Mouse (Mus musculus): ENCODE data around the gene Zfp932. TPM values are rescaled to one million over a fixed set of nuclear protein-coding genes. Genes with fewer than 3 reads are reported as not detected.
A peak's percentile ranks its signal among the peaks of the same experiment; 100 is the strongest.
"Not testable (repeated sequence)": the region's sequence is repeated elsewhere in the genome, so short reads cannot be mapped to it uniquely, and the experiment has no call there.

Zfp932 gene
- 26.0 and 27.8 TPM in 2 replicates for polyA plus RNA-seq (2016; fragmentation: Nextera tagmentation; extraction: Ambion mirVana)

DNA sequence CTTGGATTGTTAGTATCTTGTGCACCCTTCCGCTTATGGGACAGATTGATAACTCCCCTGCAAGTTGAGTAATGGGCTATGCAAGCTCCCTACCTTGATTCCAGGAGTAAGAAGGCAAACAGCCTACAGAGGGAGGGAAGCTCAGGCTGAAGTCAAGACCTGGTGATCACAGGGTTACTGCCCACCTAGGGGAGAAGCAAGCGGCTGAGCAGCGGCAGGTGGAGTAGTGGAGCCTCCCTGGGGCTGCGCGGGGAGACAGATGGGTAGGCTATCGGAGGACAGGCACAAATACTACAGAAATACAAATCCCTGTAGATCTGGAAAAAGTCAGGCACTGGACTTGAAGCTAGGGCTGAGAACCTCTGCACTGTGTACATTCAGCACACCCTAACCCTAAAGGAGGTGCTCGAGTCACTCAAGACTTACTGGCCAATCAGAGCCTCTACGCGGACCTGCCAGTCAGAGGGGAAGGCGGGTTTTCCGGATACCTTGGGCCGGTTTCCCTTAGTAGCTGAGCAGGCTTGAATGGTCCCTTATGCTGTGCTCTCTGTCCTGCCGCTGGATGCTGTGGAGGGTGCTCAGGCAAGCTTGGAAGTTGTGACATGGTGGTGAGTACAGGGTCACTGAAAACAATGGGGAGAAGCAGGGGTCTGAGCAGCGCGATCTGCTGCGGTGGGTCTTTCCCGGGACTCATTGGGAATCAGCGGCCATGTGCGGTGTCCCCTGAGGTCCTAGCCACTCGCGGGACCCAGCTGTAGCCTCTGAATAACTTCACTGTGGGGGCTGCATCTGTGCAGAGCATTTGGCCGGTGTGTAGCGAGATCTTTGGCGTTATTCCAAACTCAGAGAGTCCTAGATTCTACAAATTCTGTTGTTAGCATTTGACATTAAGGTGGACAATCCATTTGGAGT lies at the start of gene Zfp932:
Zfp932 (plus strand) TSS at position 496 of the 912 bp plus-strand sequence.
- H3K4me3 ChIP-seq (replicated peaks); H3K27ac ChIP-seq; H3K27me3 ChIP-seq; H3K4me1 ChIP-seq (replicated peaks); H3K4me2 ChIP-seq; H3K36me3 ChIP-seq; H3K9ac ChIP-seq (replicated peaks); H3K9me3 ChIP-seq; ATAC-seq (ENCODE audit: insufficient number of reproducible peaks, insufficient read depth, low FRiP score, low TSS enrichment, low read depth): not testable (repeated sequence)
- no CpG with 5 or more reads among the region's 24 CpGs for WGBS

DNA sequence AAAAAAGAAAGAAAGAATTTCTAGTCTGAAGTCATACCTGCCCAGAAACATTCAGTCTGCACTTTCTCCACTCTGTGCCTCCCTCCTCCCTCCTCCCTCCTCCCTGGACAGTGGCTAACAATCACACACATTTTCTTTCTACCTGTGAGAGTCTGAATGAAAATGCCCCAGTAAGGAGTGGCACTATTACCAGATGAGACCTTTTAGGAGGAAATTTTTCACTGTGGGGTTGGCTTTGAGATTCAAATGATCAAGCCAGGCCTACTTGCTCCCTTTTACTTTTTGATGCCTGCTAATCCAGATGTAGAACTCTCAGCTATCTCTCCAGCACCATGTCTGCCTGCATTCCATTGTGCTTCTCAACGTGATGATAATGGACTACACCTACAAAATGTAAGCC lies 46.0 kb upstream of the Zfp932 start:
- H3K27me3 ChIP-seq: no peaks in the 10 kb centered on the region
- H3K27ac ChIP-seq: no peak overlapping the region
- no peak overlapping the region for H3K4me3 ChIP-seq (replicated peaks)
- no peaks in the 10 kb centered on the region for H3K9me3 ChIP-seq
- no peaks in the 10 kb centered on the region for H3K36me3 ChIP-seq
- ATAC-seq (ENCODE audit: insufficient number of reproducible peaks, insufficient read depth, low FRiP score, low TSS enrichment, low read depth): no peak
- H3K4me2 ChIP-seq: no peak overlapping the region
- no CpG with 5 or more reads among the region's 1 CpGs for WGBS
- H3K4me1 ChIP-seq (replicated peaks): no peaks in the 10 kb centered on the region
- no peak overlapping the region for H3K9ac ChIP-seq (replicated peaks)

DNA sequence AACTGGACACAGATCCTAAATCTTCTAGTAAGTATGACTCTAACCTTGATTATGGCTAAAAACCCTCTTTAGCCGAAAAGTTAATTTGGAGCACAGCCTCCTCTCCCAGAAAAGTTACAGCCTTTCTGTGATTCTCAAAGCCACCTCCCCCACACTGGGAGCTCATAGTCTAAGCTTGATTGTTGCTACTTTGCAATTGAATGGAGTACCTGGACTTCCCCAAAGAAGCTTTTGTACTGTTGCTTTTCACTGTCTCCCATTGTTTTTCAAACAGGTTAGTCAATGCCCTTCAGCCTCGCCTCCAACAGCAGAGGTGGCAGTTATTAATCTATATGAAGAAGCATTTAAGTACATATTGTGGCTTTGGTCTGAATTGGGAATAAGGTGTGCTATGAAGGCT lies 15.6 kb upstream of the Zfp932 start:
- not testable (repeated sequence) for H3K9ac ChIP-seq (replicated peaks); H3K36me3 ChIP-seq; H3K4me3 ChIP-seq (replicated peaks); ATAC-seq (ENCODE audit: insufficient number of reproducible peaks, insufficient read depth, low FRiP score, low TSS enrichment, low read depth); H3K4me1 ChIP-seq (replicated peaks); H3K9me3 ChIP-seq; H3K27me3 ChIP-seq; H3K4me2 ChIP-seq; H3K27ac ChIP-seq
- no CpG with 5 or more reads among the region's 2 CpGs for WGBS

DNA sequence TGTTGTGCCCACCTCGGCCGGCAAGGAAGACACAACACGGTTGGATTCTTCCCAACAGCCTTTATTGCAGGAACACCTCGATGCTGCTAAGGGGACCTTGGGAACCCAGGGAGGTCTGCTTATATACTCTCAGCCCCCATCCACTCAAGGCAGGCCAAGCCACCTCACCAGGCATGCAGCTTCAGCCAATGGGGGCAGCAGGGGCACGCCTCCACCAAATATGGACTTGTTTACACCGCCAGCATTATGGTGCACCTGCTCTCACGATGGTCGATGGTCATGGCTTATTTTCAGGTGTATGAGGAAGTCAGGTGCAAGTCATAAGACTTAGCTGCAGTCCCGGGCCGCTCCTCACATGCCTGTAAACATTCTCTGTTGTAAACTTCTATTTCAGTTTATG lies 860 bp upstream of the Zfp932 start:
- not testable (repeated sequence) for ATAC-seq (ENCODE audit: insufficient number of reproducible peaks, insufficient read depth, low FRiP score, low TSS enrichment, low read depth); H3K27ac ChIP-seq; H3K36me3 ChIP-seq; H3K9ac ChIP-seq (replicated peaks); H3K4me3 ChIP-seq (replicated peaks); H3K4me2 ChIP-seq; H3K27me3 ChIP-seq; H3K9me3 ChIP-seq; H3K4me1 ChIP-seq (replicated peaks)
- no CpG with 5 or more reads among the region's 10 CpGs for WGBS

DNA sequence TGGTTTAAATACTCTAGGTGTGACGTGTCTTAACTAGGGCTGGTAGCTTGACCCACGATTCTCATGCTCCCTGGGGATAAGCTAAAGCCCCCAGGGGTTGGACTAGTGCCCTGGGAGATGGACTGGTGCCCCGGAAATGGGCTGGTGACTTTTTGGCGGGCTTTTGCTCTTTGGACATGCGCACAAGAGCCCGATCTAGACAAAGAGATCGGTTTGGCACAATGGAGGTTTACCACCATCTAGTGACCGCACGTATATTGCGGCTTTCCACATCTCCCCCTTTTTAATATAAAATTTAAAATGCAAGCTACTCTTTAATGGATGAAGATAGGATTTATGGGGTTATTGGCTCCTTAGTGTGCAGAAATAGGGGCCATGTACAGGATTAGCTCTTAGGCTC lies 19.5 kb downstream of the Zfp932 start:
- H3K4me3 ChIP-seq (replicated peaks); H3K27me3 ChIP-seq; H3K4me1 ChIP-seq (replicated peaks); H3K36me3 ChIP-seq; ATAC-seq (ENCODE audit: insufficient number of reproducible peaks, insufficient read depth, low FRiP score, low TSS enrichment, low read depth); H3K4me2 ChIP-seq; H3K9ac ChIP-seq (replicated peaks); H3K27ac ChIP-seq: not testable (repeated sequence)
- 91% methylated on average over 10 of the region's 10 CpGs for WGBS
- H3K9me3 ChIP-seq: peaks cover 41% of the 10 kb centered on the region

DNA sequence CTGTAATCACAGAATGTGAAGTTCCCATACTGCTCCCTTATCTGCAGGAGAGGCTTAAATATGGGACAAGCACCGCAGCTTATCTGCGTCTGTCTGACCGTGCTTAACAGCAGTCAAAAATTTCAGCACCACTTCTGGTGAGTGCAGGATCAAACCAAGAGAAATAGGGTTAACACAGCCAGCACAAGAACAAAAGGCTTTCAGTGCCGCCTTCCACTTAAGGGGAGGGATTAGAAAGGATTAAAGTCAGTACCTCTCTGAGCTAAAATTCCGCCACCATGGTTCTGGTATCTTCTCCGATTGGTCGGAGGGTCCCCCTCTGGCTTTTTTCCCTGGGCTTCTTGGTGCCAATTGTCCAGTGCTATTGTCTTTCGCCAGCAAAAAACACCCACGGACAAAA lies 27.0 kb downstream of the Zfp932 start:
- Histone ChIP-seq H3K4me3 (replicated peaks) (0 out of 2 replicates have a peak overlapping the region, but pooled peaks have one; percentile 12), H3K27me3 (no peaks in the 10 kb centered on the region), H3K4me2 (peak overlapping the region; percentile 19), H3K4me1 (replicated peaks) (no peaks in the 10 kb centered on the region), H3K36me3 (no peaks in the 10 kb centered on the region), H3K9me3 (peaks cover 19% of the 10 kb centered on the region; the same call in 1 of the 2 replicates), H3K9ac (replicated peaks) (no peak overlapping the region), H3K27ac (no peak overlapping the region)
- no peak for ATAC-seq (ENCODE audit: insufficient number of reproducible peaks, insufficient read depth, low FRiP score, low TSS enrichment, low read depth)
- WGBS: 54% methylated on average over 9 of the region's 9 CpGs

DNA sequence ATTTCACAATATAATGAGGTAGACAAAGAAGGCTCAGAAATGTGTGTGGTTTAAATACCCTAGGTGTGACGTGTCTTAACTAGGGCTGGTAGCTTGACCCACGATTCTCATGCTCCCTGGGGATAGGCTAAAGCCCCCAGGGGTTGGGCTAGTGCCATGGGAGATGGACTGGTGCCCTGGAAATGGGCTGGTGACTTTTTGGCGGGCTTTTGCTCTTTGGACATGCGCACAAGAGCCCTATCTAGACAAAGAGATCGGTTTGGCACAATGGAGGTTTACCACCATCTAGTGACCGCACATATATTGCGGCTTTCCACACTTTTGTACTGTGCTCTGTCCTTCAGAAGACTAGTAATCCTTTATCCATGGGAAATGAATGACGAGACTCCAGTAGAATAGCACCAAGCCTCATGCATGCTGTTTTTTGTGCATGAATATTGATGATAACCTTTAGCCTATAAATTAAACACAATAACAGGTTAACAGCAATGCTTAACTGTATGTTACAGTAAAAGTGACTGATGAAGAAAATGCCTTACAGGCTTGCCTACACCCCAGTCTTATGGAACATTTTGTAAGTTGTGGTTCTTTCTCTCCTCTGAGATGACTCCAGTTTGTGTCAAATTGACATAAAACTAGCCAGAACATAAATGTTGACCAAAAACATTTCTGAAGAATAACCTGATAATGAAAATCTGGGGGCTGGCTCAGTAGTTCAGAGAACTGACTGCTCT lies 27.5 kb downstream of the Zfp932 start:
- H3K9me3 ChIP-seq: peaks cover 13% of the 10 kb centered on the region; the same call in 1 of the 2 replicates
- 61% methylated on average over 8 of the region's 8 CpGs for WGBS
- H3K4me1 ChIP-seq (replicated peaks); H3K9ac ChIP-seq (replicated peaks); H3K36me3 ChIP-seq; H3K27ac ChIP-seq; H3K27me3 ChIP-seq; ATAC-seq (ENCODE audit: insufficient number of reproducible peaks, insufficient read depth, low FRiP score, low TSS enrichment, low read depth): not testable (repeated sequence)
- H3K4me3 ChIP-seq (replicated peaks): 0 out of 2 replicates have a peak overlapping the region, but pooled peaks have one; percentile 12
- peak overlapping the region; percentile 19 for H3K4me2 ChIP-seq

DNA sequence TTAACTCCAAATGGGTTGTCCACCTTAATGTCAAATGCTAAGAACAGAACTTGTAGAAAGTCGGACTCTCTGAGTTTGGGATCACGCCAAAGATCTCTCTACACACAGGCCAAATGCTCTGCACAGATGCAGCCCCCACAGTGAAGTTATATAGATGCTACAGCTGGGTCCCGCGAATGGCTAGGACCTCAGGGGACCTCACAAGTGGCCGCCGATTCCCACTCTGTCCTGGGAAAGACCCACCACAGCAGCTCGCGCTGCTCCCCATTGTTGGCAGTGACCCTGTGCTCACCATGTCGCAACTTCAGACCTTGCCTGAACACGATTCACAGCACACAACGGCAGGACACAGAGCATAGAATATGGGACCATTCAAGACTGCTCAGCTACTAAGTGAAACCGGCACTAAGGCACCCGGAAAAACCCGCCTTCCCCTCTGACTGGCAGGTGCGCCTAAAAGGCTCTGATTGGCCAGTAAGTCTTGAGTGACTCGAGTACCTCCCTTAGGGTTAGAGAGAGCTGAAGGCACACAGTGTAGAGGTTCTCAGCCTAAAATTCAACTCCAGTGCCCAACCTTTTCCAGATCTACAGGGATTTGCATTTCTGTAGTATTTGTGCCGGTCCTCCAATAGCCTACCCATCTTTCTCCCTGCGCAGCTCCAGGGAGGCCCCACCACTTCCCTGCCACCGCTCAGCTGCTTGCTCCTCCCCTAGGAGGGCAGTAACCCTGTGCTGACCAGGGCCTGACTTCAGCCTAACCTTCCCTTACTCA lies 61.5 kb downstream of the Zfp932 start:
- WGBS: under 1% methylated on average over 19 of the region's 19 CpGs
- Histone ChIP-seq H3K36me3 (no peaks in the 10 kb centered on the region), H3K4me2 (peak overlapping the region; percentile 58), H3K4me3 (replicated peaks) (peak overlapping the region; percentile 59), H3K4me1 (replicated peaks) (no peaks in the 10 kb centered on the region), H3K27me3 (no peaks in the 10 kb centered on the region), H3K9me3 (peaks cover 18% of the 10 kb centered on the region; the same call in 1 of the 2 replicates), H3K9ac (replicated peaks) (peak overlapping the region; percentile 53), H3K27ac (no peak overlapping the region)
- peak; percentile 97 for ATAC-seq (ENCODE audit: insufficient number of reproducible peaks, insufficient read depth, low FRiP score, low TSS enrichment, low read depth)

Other genes with a start within 250 kb of the Zfp932 start
- 7.9 and 10.0 TPM in 2 replicates for gene 4930522L14Rik, start 244.6 kb upstream of the Zfp932 start, polyA plus RNA-seq (2016; fragmentation: Nextera tagmentation; extraction: Ambion mirVana)
- 0.72 and 0.89 TPM in 2 replicates for gene Gm15446, start 73.1 kb upstream of the Zfp932 start, polyA plus RNA-seq (2016; fragmentation: Nextera tagmentation; extraction: Ambion mirVana)
- 4.3 and 6.0 TPM in 2 replicates for gene Gm17655, start 76.0 kb downstream of the Zfp932 start, polyA plus RNA-seq (2016; fragmentation: Nextera tagmentation; extraction: Ambion mirVana)
- gene Gm35315, start 97.9 kb downstream of the Zfp932 start, polyA plus RNA-seq (2016; fragmentation: Nextera tagmentation; extraction: Ambion mirVana): 1.1 and 1.7 TPM in 2 replicates
- gene Plcxd1, start 103.4 kb downstream of the Zfp932 start, polyA plus RNA-seq (2016; fragmentation: Nextera tagmentation; extraction: Ambion mirVana): 1.8 and 2.0 TPM in 2 replicates
- gene Gtpbp6, start 111.7 kb downstream of the Zfp932 start, polyA plus RNA-seq (2016; fragmentation: Nextera tagmentation; extraction: Ambion mirVana): 41.7 and 42.5 TPM in 2 replicates
- 5.0 and 5.1 TPM in 2 replicates for gene Zfp605, start 113.6 kb downstream of the Zfp932 start, polyA plus RNA-seq (2016; fragmentation: Nextera tagmentation; extraction: Ambion mirVana)
- gene Chfr, start 139.3 kb downstream of the Zfp932 start, polyA plus RNA-seq (2016; fragmentation: Nextera tagmentation; extraction: Ambion mirVana): 32.4 and 34.2 TPM in 2 replicates
- 25.1 and 26.6 TPM in 2 replicates for gene Golga3, start 180.2 kb downstream of the Zfp932 start, polyA plus RNA-seq (2016; fragmentation: Nextera tagmentation; extraction: Ambion mirVana)
- 41.3 and 43.2 TPM in 2 replicates for gene Ankle2, start 234.5 kb downstream of the Zfp932 start, polyA plus RNA-seq (2016; fragmentation: Nextera tagmentation; extraction: Ambion mirVana)